Mouse (Mus musculus): Measurements from ENCODE around the gene Pde11a. TPM values are rescaled to one million over a fixed set of nuclear protein-coding genes. Genes with fewer than 3 reads are reported as not detected.

Pde11a gene
- total RNA-seq, 2 experiments from 2014 or later = 0.16 to 0.30 TPM

GRCm38 (mm10) chr2:76097284-76097683 lies 241.3 kb downstream of the Pde11a start:
- DNase-seq = no peak

GRCm38 (mm10) chr2:76095861-76096260 lies 242.7 kb downstream of the Pde11a start:
- DNase-seq = no peak

- no peak for DNase-seq
These were observed 248.1 kb downstream of the Pde11a start for GRCm38 (mm10) chr2:76090506-76090905.

GRCm38 (mm10) chr2:76088844-76089243 lies 249.7 kb downstream of the Pde11a start:
- no peak for DNase-seq

- DNase-seq = peak; percentile 48 to 60
These were observed 250.2 kb downstream of the Pde11a start for GRCm38 (mm10) chr2:76088413-76088812.

GRCm38 (mm10) chr2:76087170-76087569 lies 251.4 kb downstream of the Pde11a start:
- DNase-seq = peak; percentile 60 to 72

- peak; percentile 78 to 85 for DNase-seq
These were observed 253.6 kb downstream of the Pde11a start for GRCm38 (mm10) chr2:76084982-76085381.

GRCm38 (mm10) chr2:76083901-76084300 lies 254.7 kb downstream of the Pde11a start:
- no peak for DNase-seq

GRCm38 (mm10) chr2:76083396-76083795 lies 255.2 kb downstream of the Pde11a start:
- no peak for DNase-seq

- no peak for DNase-seq
These were observed 256.6 kb downstream of the Pde11a start for GRCm38 (mm10) chr2:76081991-76082390.

- DNase-seq = no peak
These were observed 258.0 kb downstream of the Pde11a start for GRCm38 (mm10) chr2:76080549-76080948.

- DNase-seq = no peak
These were observed 261.7 kb downstream of the Pde11a start for GRCm38 (mm10) chr2:76076838-76077237.

- no peak for DNase-seq
These were observed 262.5 kb downstream of the Pde11a start for GRCm38 (mm10) chr2:76076047-76076446.

GRCm38 (mm10) chr2:76073079-76073478 lies 265.5 kb downstream of the Pde11a start:
- no peak for DNase-seq

- peak; percentile 75 to 78 for DNase-seq
These were observed 267.9 kb downstream of the Pde11a start for GRCm38 (mm10) chr2:76070432-76071306.

- no peak for DNase-seq
These were observed 269.3 kb downstream of the Pde11a start for GRCm38 (mm10) chr2:76069238-76069637.

- no peak for DNase-seq
These were observed 270.4 kb downstream of the Pde11a start for GRCm38 (mm10) chr2:76068155-76068554.

GRCm38 (mm10) chr2:76067144-76067543 lies 271.4 kb downstream of the Pde11a start:
- DNase-seq = peak in 1 of 2 experiments; percentile 37

GRCm38 (mm10) chr2:76065292-76065691 lies 273.3 kb downstream of the Pde11a start:
- no peak for DNase-seq

GRCm38 (mm10) chr2:76064078-76064477 lies 274.5 kb downstream of the Pde11a start:
- DNase-seq = peak; percentile 42 to 74

GRCm38 (mm10) chr2:76060207-76060606 lies 278.4 kb downstream of the Pde11a start:
- DNase-seq = no peak

GRCm38 (mm10) chr2:76059595-76059994 lies 279.0 kb downstream of the Pde11a start:
- no peak for DNase-seq

GRCm38 (mm10) chr2:76058661-76059467 lies 279.7 kb downstream of the Pde11a start:
- DNase-seq = no peak

All from adrenal gland, postnatal 36 days (tissue).